Mouse (Mus musculus): ENCODE measurements around the gene Gm11168.
"Not testable (repeated sequence)": the region's sequence is repeated elsewhere in the genome, so short reads cannot be mapped to it uniquely, and the experiment has no call there.

Gm11168 gene

DNA sequence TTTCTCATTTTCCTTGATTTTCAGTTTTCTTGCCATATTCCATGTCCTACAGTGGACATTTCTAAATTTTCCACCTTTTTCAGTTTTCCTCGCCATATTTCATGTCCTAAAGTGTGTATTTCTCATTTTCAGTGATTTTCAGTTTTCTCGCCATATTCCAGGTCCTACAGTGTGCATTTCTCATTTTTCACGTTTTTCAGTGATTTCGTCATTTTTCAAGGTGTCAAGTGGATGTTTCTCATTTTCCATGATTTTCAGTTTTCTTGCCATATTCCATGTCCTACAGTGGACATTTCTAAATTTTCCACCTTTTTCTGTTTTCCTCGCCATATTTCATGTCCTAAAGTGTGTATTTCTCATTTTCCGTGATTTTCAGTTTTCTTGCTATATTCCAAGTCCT lies 22.5 kb downstream of the Gm11168 start:
- DNase-seq = peak; percentile 40

DNA sequence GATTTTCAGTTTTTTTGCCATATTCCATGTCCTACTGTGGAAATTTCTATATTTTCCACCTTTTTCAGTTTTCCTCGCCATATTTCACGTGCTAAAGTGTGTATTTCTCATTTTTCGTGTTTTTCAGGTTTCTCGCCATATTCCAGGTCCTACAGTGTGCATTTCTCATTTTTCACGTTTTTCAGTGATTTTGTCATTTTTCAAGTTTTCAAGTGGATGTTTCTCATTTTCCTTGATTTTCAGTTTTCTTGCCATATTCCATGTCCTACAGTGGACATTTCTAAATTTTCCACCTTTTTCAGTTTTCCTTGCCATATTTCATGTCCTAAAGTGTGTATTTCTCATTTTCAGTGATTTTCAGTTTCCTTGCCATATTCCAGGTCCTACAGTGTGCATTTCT lies 23.0 kb downstream of the Gm11168 start:
- not testable (repeated sequence) for DNase-seq

- not testable (repeated sequence) for DNase-seq
These were observed 23.6 kb downstream of the Gm11168 start for GRCm38 (mm10) chr9:3026741-3027140.

- not testable (repeated sequence) for DNase-seq
These were observed 24.1 kb downstream of the Gm11168 start for GRCm38 (mm10) chr9:3027200-3027599.

DNA sequence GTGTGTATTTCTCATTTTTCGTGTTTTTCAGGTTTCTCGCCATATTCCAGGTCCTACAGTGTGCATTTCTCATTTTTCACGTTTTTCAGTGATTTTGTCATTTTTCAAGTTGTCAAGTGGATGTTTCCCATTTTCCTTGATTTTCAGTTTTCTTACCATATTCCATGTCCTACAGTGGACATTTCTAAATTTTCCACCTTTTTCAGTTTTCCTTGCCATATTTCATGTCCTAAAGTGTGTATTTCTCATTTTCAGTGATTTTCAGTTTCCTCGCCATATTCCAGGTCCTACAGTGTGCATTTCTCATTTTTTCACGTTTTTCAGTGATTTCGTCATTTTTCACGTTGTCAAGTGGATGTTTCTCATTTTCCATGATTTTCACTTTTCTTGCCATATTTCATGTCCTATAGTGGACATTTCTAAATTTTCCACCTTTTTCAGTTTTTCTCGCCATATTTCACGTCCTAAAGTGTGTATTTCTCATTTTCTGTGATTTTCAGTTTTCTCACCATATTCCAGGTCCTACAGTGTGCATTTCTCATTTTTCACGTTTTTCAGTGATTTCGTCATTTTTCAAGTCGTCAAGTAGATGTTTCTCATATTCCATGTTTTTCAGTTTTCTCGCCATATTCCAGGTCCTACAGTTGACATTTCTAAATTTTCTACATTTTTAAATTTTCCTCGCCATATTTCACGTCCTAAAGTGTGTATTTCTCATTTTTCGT lies 26.3 kb downstream of the Gm11168 start:
- peak; percentile 7 for DNase-seq

DNA sequence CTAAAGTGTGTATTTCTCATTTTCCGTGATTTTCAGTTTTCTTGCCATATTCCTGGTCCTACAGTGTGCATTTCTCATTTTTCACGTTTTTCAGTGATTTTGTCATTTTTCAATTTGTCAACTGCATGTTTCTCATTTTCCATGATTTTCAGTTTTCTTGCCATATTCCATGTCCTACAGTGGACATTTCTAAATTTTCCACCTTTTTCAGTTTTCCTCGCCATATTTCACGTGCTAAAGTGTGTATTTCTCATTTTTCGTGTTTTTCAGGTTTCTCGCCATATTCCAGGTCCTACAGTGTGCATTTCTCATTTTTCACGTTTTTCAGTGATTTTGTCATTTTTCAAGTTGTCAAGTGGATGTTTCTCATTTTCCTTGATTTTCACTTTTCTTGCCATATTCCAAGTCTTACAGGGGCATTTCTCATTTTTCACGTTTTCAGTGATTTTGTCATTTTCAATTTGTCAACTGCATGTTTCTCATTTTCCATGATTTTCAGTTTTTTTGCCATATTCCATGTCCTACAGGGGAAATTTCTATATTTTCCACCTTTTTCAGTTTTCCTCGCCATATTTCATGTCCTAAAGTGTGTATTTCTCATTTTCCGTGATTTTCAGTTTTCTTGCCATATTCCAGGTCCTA lies 27.7 kb downstream of the Gm11168 start:
- not testable (repeated sequence) for DNase-seq

DNA sequence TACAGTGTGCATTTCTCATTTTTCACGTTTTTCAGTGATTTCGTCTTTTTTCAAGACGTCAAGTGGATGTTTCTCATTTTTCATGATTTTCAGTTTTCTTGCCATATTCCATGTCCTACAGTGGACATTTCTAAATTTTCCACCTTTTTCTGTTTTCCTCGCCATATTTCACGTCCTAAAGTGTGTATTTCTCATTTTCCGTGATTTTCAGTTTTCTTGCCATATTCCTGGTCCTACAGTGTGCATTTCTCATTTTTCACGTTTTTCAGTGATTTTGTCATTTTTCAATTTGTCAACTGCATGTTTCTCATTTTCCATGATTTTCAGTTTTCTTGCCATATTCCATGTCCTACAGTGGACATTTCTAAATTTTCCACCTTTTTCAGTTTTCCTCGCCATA lies 31.2 kb downstream of the Gm11168 start, which contains the start of gene Gm17535:
Gm17535 (plus strand) TSS at position 301 of the 400 bp plus-strand sequence.
- DNase-seq = not testable (repeated sequence)

GRCm38 (mm10) chr9:3036577-3036976 lies 33.4 kb downstream of the Gm11168 start, which contains the start of gene Gm10715:
TSS of gene Gm10715 (plus strand) at chr9:3036877.
- DNase-seq = not testable (repeated sequence)

DNA sequence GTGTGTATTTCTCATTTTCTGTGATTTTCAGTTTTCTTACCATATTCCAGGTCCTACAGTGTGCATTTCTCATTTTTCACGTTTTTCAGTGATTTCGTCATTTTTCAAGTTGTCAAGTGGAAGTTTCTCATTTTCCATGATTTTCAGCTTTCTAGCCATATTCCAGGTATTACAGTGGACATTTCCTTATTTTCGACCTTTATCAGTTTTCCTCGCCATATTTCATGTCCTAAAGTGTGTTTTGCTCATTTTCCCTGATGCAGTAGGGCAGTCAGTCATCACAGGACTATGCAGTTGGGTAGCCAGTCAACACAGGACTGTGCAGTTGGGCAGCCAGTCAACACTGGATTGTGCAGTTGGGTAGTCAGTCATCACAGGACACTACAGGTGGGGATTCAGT lies 35.0 kb downstream of the Gm11168 start:
- not testable (repeated sequence) for DNase-seq

Data from right cerebral cortex, adult 18-20 months (tissue).